Mouse (Mus musculus) cortical plate, adult 2 months (tissue): ENCODE measurements at regions not wholly inside any gene's neighbourhood (a gene's known extent, or its start where the extent isn't known, plus 50 kb on each side); places are given as distances from the start of the nearest gene placed in this dataset.

Experiments used
- CTCF ChIP-seq: fragments of 200-500 bp; IDR thresholded peaks from 2 replicates; pipeline ENCODE4 v1.5.1; 2011; ENCODE audit warnings: mild to moderate bottlenecking, control low read depth, low read length; ENCODE audit not compliant: insufficient read depth; ENCODE audit errors: extremely low read depth
- POLR2A ChIP-seq: fragments of 200-500 bp; IDR thresholded peaks from 2 replicates; pipeline ENCODE4 v1.6.1; 2011; ENCODE audit warnings: mild to moderate bottlenecking, low read length, control low read depth; ENCODE audit not compliant: insufficient read depth; ENCODE audit errors: extremely low read depth

DNA sequence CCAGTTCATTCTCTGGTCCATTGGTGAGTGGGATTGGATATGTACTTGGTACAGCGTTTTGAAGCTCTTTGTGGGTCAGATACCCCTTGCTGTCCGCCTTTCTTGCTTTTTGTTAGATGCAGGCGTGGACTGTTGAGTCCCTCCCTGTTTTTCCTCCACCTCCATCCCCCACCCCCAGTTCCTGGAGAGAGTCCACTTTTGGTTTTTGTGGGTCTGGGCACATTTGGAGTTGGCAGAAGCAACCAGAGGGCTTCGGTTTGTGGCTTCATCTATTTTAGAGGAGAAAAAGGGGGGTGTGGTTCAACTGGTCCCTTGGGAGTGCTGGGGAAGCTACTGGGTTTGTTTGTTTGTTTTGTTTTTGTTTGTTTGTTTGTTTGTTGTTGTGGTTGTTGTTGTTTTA is 103.9 kb upstream of the Gm9887 start:
- TF ChIP-seq CTCF (no peak), POLR2A (no peak)
